Mouse (Mus musculus): ENCODE results near the gene Sult5a1. TPM values are rescaled to one million over a fixed set of nuclear protein-coding genes. Genes with fewer than 3 reads are reported as not detected.
"Not testable (repeated sequence)": the region's sequence is repeated elsewhere in the genome, so short reads cannot be mapped to it uniquely, and the experiment has no call there.

Sult5a1 gene
- 4.8 and 5.5 TPM in 2 replicates for polyA plus RNA-seq (2014; fragmentation: Nextera tagmentation; extraction: Ambion mirVana)

- Histone ChIP-seq H3K27ac (ENCODE audit: low read depth, low read length) (no peak within 1 kb of the TSS), H3K4me2 (replicated peaks; ENCODE audit: low read depth, low read length) (no peak within 1 kb of the TSS), H3K4me1 (replicated peaks; ENCODE audit: control insufficient read depth, insufficient read depth, low read length) (no peaks in the 10 kb centered on the region), H3K27me3 (ENCODE audit: control insufficient read depth, insufficient read depth, low read length) (no peaks in the 10 kb centered on the region), H3K9me3 (ENCODE audit: control insufficient read depth, low read length) (no peaks in the 10 kb centered on the region), H3K36me3 (ENCODE audit: control insufficient read depth, insufficient read depth, low read length) (no peaks in the 10 kb centered on the region), H3K9ac (ENCODE audit: low read depth, low read length) (no peak within 1 kb of the TSS), H3K4me3 (ENCODE audit: low read depth, low read length) (no peak within 1 kb of the TSS)
- ATAC-seq (ENCODE audit: low FRiP score), result no peak
- WGBS, result 34% methylated on average over 13 of the region's 13 CpGs
- peak; percentile 20 for DNase-seq (ENCODE audit: low spot score)
These were observed at the start of gene Sult5a1 for GRCm38 (mm10) chr8:123157888-123158465. TSS of gene Sult5a1 (minus strand) at chr8:123158315.

DNA sequence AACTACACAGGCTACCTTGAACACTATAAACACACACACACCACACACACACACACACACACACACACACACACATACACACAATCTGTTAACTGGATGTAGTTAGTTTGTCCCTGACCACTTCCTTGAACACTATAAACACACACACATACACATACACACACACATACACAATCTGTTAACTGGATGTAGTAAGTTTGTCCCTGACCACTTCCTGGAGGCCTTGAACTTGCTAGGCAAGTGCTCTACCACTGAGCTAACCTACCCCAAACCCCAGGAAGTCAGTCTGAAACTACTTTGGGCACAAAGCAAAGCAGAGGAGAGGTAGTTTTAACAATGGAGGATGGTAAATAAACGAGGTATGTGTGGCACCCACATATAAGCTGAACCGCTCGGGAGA, 45.5 kb upstream of the Sult5a1 start:
- no peaks in the 10 kb centered on the region for H3K4me1 ChIP-seq (replicated peaks; ENCODE audit: control insufficient read depth, insufficient read depth, low read length)
- no peak overlapping the region for H3K9ac ChIP-seq (ENCODE audit: low read depth, low read length)
- H3K4me3 ChIP-seq (ENCODE audit: low read depth, low read length), result no peak overlapping the region
- 0 out of 2 replicates have a peak, but pooled peaks cover 6% of the 10 kb centered on the region for H3K36me3 ChIP-seq (ENCODE audit: control insufficient read depth, insufficient read depth, low read length)
- H3K9me3 ChIP-seq (ENCODE audit: control insufficient read depth, low read length), result no peaks in the 10 kb centered on the region
- no peaks in the 10 kb centered on the region for H3K27me3 ChIP-seq (ENCODE audit: control insufficient read depth, insufficient read depth, low read length)
- ATAC-seq (ENCODE audit: low FRiP score) (no peak), DNase-seq (ENCODE audit: low spot score) (no peak)
- 94% methylated on average over 3 of the region's 3 CpGs for WGBS
- H3K27ac ChIP-seq (ENCODE audit: low read depth, low read length), result no peak overlapping the region
- no peak overlapping the region for H3K4me2 ChIP-seq (replicated peaks; ENCODE audit: low read depth, low read length)

DNA sequence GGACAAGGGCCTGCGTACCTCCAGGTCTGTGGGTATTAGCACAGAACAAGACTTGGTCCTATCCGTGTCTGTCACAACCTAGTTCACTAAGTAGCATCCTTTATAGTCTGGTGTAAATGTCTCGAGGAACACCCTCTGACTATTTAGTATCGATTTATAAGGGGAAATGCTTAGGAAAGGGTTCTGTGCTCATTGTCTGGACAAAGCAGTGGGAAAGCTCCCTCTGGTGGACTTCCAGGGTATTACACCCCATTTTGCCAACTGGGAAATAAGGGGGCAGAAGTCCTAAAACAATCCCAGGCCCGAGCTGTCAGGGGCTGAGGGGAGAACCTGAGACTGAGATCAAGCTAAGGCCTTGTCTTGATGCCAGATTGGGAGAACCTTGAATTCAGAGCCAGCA, 44.2 kb upstream of the Sult5a1 start:
- H3K4me2 ChIP-seq (replicated peaks; ENCODE audit: low read depth, low read length), result no peak overlapping the region
- WGBS, result 37% methylated on average over 5 of the region's 5 CpGs
- no peaks in the 10 kb centered on the region for H3K9me3 ChIP-seq (ENCODE audit: control insufficient read depth, low read length)
- H3K27me3 ChIP-seq (ENCODE audit: control insufficient read depth, insufficient read depth, low read length), result no peaks in the 10 kb centered on the region
- H3K4me3 ChIP-seq (ENCODE audit: low read depth, low read length), result no peak overlapping the region
- H3K27ac ChIP-seq (ENCODE audit: low read depth, low read length), result no peak overlapping the region
- no peak for ATAC-seq (ENCODE audit: low FRiP score)
- H3K36me3 ChIP-seq (ENCODE audit: control insufficient read depth, insufficient read depth, low read length), result 0 out of 2 replicates have a peak, but pooled peaks cover 2% of the 10 kb centered on the region
- DNase-seq (ENCODE audit: low spot score), result peak; percentile 92
- no peaks in the 10 kb centered on the region for H3K4me1 ChIP-seq (replicated peaks; ENCODE audit: control insufficient read depth, insufficient read depth, low read length)
- H3K9ac ChIP-seq (ENCODE audit: low read depth, low read length), result no peak overlapping the region

DNA sequence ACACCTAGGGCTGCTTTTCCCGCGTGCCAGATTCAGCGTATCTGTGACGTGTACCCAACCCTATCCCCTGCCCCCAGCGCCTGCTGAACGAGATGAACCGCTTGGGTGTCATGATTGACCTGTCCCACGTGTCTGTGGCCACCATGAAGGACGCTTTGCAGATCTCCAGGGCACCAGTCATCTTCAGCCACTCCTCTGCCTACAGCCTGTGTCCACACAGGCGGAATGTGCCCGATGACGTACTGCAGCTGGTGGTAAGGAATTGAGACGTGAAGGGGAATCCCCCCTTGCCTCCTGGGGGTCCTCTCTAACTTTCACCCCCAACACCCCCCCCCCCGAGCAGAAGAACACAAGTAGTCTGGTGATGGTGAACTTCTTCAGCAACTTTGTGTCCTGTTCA, 41.7 kb upstream of the Sult5a1 start:
- Histone ChIP-seq H3K9ac (ENCODE audit: low read depth, low read length) (no peak overlapping the region), H3K9me3 (ENCODE audit: control insufficient read depth, low read length) (no peaks in the 10 kb centered on the region), H3K4me3 (ENCODE audit: low read depth, low read length) (no peak overlapping the region)

GRCm38 (mm10) chr8:123197016-123197415, 38.9 kb upstream of the Sult5a1 start:
- H3K4me1 ChIP-seq (replicated peaks; ENCODE audit: control insufficient read depth, insufficient read depth, low read length); H3K36me3 ChIP-seq (ENCODE audit: control insufficient read depth, insufficient read depth, low read length); H3K9ac ChIP-seq (ENCODE audit: low read depth, low read length); H3K4me2 ChIP-seq (replicated peaks; ENCODE audit: low read depth, low read length); H3K9me3 ChIP-seq (ENCODE audit: control insufficient read depth, low read length); H3K4me3 ChIP-seq (ENCODE audit: low read depth, low read length); ATAC-seq (ENCODE audit: low FRiP score); DNase-seq (ENCODE audit: low spot score); H3K27ac ChIP-seq (ENCODE audit: low read depth, low read length); H3K27me3 ChIP-seq (ENCODE audit: control insufficient read depth, insufficient read depth, low read length): not testable (repeated sequence)
- 80% methylated on average over 5 of the region's 5 CpGs for WGBS

More for the DNA sequence above, 41.7 kb upstream of the Sult5a1 start:
- Histone ChIP-seq H3K36me3 (ENCODE audit: control insufficient read depth, insufficient read depth, low read length) (no peaks in the 10 kb centered on the region), H3K27ac (ENCODE audit: low read depth, low read length) (no peak overlapping the region), H3K4me2 (replicated peaks; ENCODE audit: low read depth, low read length) (no peak overlapping the region), H3K27me3 (ENCODE audit: control insufficient read depth, insufficient read depth, low read length) (no peaks in the 10 kb centered on the region), H3K4me1 (replicated peaks; ENCODE audit: control insufficient read depth, insufficient read depth, low read length) (no peaks in the 10 kb centered on the region)
- no peak for ATAC-seq (ENCODE audit: low FRiP score)
- DNase-seq (ENCODE audit: low spot score), result no peak
- 76% methylated on average over 14 of the region's 14 CpGs for WGBS

- H3K9me3 ChIP-seq (ENCODE audit: control insufficient read depth, low read length), result no peaks in the 10 kb centered on the region
- no peak overlapping the region for H3K9ac ChIP-seq (ENCODE audit: low read depth, low read length)
- no peaks in the 10 kb centered on the region for H3K27me3 ChIP-seq (ENCODE audit: control insufficient read depth, insufficient read depth, low read length)
- 89% methylated on average over 9 of the region's 9 CpGs for WGBS
- H3K4me2 ChIP-seq (replicated peaks; ENCODE audit: low read depth, low read length), result no peak overlapping the region
- DNase-seq (ENCODE audit: low spot score), result no peak
- ATAC-seq (ENCODE audit: low FRiP score), result no peak
- no peak overlapping the region for H3K4me3 ChIP-seq (ENCODE audit: low read depth, low read length)
- no peak overlapping the region for H3K27ac ChIP-seq (ENCODE audit: low read depth, low read length)
- H3K4me1 ChIP-seq (replicated peaks; ENCODE audit: control insufficient read depth, insufficient read depth, low read length), result no peaks in the 10 kb centered on the region
- no peaks in the 10 kb centered on the region for H3K36me3 ChIP-seq (ENCODE audit: control insufficient read depth, insufficient read depth, low read length)
These were observed 35.7 kb upstream of the Sult5a1 start for GRCm38 (mm10) chr8:123193771-123194170.

- no peak overlapping the region for H3K4me3 ChIP-seq (ENCODE audit: low read depth, low read length)
- no peaks in the 10 kb centered on the region for H3K27me3 ChIP-seq (ENCODE audit: control insufficient read depth, insufficient read depth, low read length)
- H3K9me3 ChIP-seq (ENCODE audit: control insufficient read depth, low read length), result no peaks in the 10 kb centered on the region
- H3K27ac ChIP-seq (ENCODE audit: low read depth, low read length), result no peak overlapping the region
- H3K36me3 ChIP-seq (ENCODE audit: control insufficient read depth, insufficient read depth, low read length), result no peaks in the 10 kb centered on the region
- DNase-seq (ENCODE audit: low spot score) (no peak), ATAC-seq (ENCODE audit: low FRiP score) (no peak)
- no peak overlapping the region for H3K4me2 ChIP-seq (replicated peaks; ENCODE audit: low read depth, low read length)
- WGBS, result 66% methylated on average over 8 of the region's 8 CpGs
- no peak overlapping the region for H3K9ac ChIP-seq (ENCODE audit: low read depth, low read length)
- no peaks in the 10 kb centered on the region for H3K4me1 ChIP-seq (replicated peaks; ENCODE audit: control insufficient read depth, insufficient read depth, low read length)
These were observed 33.8 kb upstream of the Sult5a1 start for GRCm38 (mm10) chr8:123191908-123192307.

GRCm38 (mm10) chr8:123190678-123191077, 32.6 kb upstream of the Sult5a1 start:
- Histone ChIP-seq H3K4me1 (replicated peaks; ENCODE audit: control insufficient read depth, insufficient read depth, low read length) (no peaks in the 10 kb centered on the region), H3K4me2 (replicated peaks; ENCODE audit: low read depth, low read length) (no peak overlapping the region), H3K9me3 (ENCODE audit: control insufficient read depth, low read length) (no peaks in the 10 kb centered on the region), H3K27ac (ENCODE audit: low read depth, low read length) (no peak overlapping the region), H3K4me3 (ENCODE audit: low read depth, low read length) (no peak overlapping the region), H3K9ac (ENCODE audit: low read depth, low read length) (no peak overlapping the region), H3K27me3 (ENCODE audit: control insufficient read depth, insufficient read depth, low read length) (no peaks in the 10 kb centered on the region), H3K36me3 (ENCODE audit: control insufficient read depth, insufficient read depth, low read length) (no peaks in the 10 kb centered on the region)
- DNase-seq (ENCODE audit: low spot score), result peak; percentile 85
- no peak for ATAC-seq (ENCODE audit: low FRiP score)
- WGBS, result 3% methylated on average over 9 of the region's 9 CpGs

DNA sequence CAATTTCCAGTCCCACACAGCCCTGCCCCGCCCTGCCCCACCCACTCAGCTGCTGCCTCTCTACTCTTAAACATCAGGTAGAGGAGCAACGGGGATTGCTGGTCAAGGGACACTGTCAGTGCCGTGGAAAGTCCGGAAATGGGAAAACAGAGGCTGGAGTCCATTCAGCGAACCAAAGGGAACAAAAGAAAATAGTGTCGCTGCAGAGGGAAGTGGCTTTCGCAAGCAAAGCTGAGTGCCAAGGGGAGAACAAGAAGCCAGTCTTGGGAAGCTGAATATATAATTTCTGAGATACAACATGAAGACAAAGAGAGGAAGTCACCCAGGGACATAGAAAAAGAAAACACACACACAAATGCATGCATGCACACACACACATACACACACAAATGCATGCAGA, 30.7 kb upstream of the Sult5a1 start:
- Histone ChIP-seq H3K4me2 (replicated peaks; ENCODE audit: low read depth, low read length) (no peak overlapping the region), H3K27me3 (ENCODE audit: control insufficient read depth, insufficient read depth, low read length) (no peaks in the 10 kb centered on the region), H3K4me1 (replicated peaks; ENCODE audit: control insufficient read depth, insufficient read depth, low read length) (no peaks in the 10 kb centered on the region), H3K9ac (ENCODE audit: low read depth, low read length) (no peak overlapping the region), H3K4me3 (ENCODE audit: low read depth, low read length) (no peak overlapping the region), H3K9me3 (ENCODE audit: control insufficient read depth, low read length) (no peaks in the 10 kb centered on the region), H3K36me3 (ENCODE audit: control insufficient read depth, insufficient read depth, low read length) (no peaks in the 10 kb centered on the region), H3K27ac (ENCODE audit: low read depth, low read length) (no peak overlapping the region)
- WGBS, result 81% methylated on average over 7 of the region's 7 CpGs
- no peak for ATAC-seq (ENCODE audit: low FRiP score)
- no peak for DNase-seq (ENCODE audit: low spot score)
